In genomic region chr1:36129126-36129525, GRCm38 (mm10) we compare ENCODE assay signal across 11 mouse cellular contexts.
A peak's percentile ranks its signal among the peaks of the same experiment; 100 is the strongest.
DNase-seq lines count a peak whose midpoint lies in the region; ATAC-seq and TF ChIP-seq lines count a peak whose summit lies in the region.
"Had no signal": no experiment of that assay in that cellular context is flagged by ENCODE, and none has a peak within 500 bp of the region (broad histone marks: within the 10 kb centered on the region; RNA-seq: fewer than 3 reads in every experiment).

No protein-coding gene starts in this region.

- TF ChIP-seq CTCF in C2C12 (IDR thresholded peaks at IDR 0.05; ENCODE audit: control insufficient read depth, insufficient read depth, insufficient read length): no peak
- no peak for TF ChIP-seq CTCF in intestine, postnatal 0 days (IDR thresholded peaks at IDR 0.05; ENCODE audit: low read depth)
- no peak for TF ChIP-seq CTCF in lung, postnatal 0 days (IDR thresholded peaks at IDR 0.05)

- no peak overlapping the region for H3K4me3 ChIP-seq in C2C12 (ENCODE audit: insufficient read depth, poor library complexity, severe bottlenecking)
- no peak overlapping the region for H3K4me3 ChIP-seq in intestine, postnatal 0 days (ENCODE audit: low read depth, low read length)
- H3K4me3 ChIP-seq in lung, postnatal 0 days (ENCODE audit: low read depth, low read length): no peak overlapping the region
- H3K4me3 ChIP-seq in forebrain, embryonic 12.5 days (replicated peaks): no peak overlapping the region
- H3K4me3 ChIP-seq in midbrain, embryonic 11.5 days (ENCODE audit: low read depth, low read length): no peak overlapping the region
- H3K4me3 ChIP-seq: embryonic facial prominence, embryonic 12.5 days; heart, adult 2 months; neural tube, embryonic 15.5 days had no signal

- H3K4me1 ChIP-seq in intestine, postnatal 0 days (replicated peaks; ENCODE audit: control insufficient read depth, insufficient read depth, low read length): 0 out of 2 replicates have a peak, but pooled peaks cover 3% of the 10 kb centered on the region
- H3K4me1 ChIP-seq in lung, postnatal 0 days (ENCODE audit: insufficient read depth, low read depth, low read length): no peaks in the 10 kb centered on the region
- H3K4me1 ChIP-seq in forebrain, embryonic 12.5 days: no peaks in the 10 kb centered on the region
- H3K4me1 ChIP-seq in midbrain, embryonic 11.5 days (ENCODE audit: control insufficient read depth, insufficient read depth, low read length): no peaks in the 10 kb centered on the region
- H3K4me1 ChIP-seq: embryonic facial prominence, embryonic 12.5 days had no signal

- no peaks in the 10 kb centered on the region for H3K27me3 ChIP-seq in C2C12 (ENCODE audit: control insufficient read depth, insufficient read depth, insufficient read length)
- H3K27me3 ChIP-seq in intestine, postnatal 0 days (replicated peaks; ENCODE audit: control insufficient read depth, insufficient read depth, low read length): no peaks in the 10 kb centered on the region
- no peaks in the 10 kb centered on the region for H3K27me3 ChIP-seq in lung, postnatal 0 days (replicated peaks; ENCODE audit: insufficient read depth, low read length)
- no peaks in the 10 kb centered on the region for H3K27me3 ChIP-seq in forebrain, embryonic 12.5 days
- no peaks in the 10 kb centered on the region for H3K27me3 ChIP-seq in midbrain, embryonic 11.5 days (ENCODE audit: control insufficient read depth, insufficient read depth, low read length)
- H3K27me3 ChIP-seq: embryonic facial prominence, embryonic 12.5 days; neural tube, embryonic 15.5 days had no signal

- peak; percentile 40; the same call in 1 of the 2 replicates for ATAC-seq in intestine, postnatal 0 days
- peak; percentile 85 for ATAC-seq in lung, postnatal 0 days
- ATAC-seq in forebrain, embryonic 12.5 days (ENCODE audit: low FRiP score): no peak
- ATAC-seq in midbrain, embryonic 11.5 days (ENCODE audit: low FRiP score): no peak
- no peak for ATAC-seq in erythroblast, adult 5-6 weeks (replicated peaks; ENCODE audit: low FRiP score, poor library complexity, severe bottlenecking)

- H3K9me3 ChIP-seq in intestine, postnatal 0 days (ENCODE audit: control insufficient read depth): 0 out of 2 replicates have a peak, but pooled peaks cover 2% of the 10 kb centered on the region
- H3K9me3 ChIP-seq in lung, postnatal 0 days (ENCODE audit: low read length): no peaks in the 10 kb centered on the region
- no peaks in the 10 kb centered on the region for H3K9me3 ChIP-seq in forebrain, embryonic 12.5 days
- no peaks in the 10 kb centered on the region for H3K9me3 ChIP-seq in midbrain, embryonic 11.5 days (ENCODE audit: control insufficient read depth, low read length)
- H3K9me3 ChIP-seq: embryonic facial prominence, embryonic 12.5 days; neural tube, embryonic 15.5 days had no signal

- TF ChIP-seq EP300 in lung, postnatal 0 days (IDR thresholded peaks at IDR 0.05): 0 out of 2 replicates have a peak, but pooled peaks have one; percentile 33

- WGBS in intestine, postnatal 0 days: 39% methylated on average over 4 of the region's 4 CpGs
- WGBS in lung, postnatal 0 days: 28% methylated on average over 4 of the region's 4 CpGs
- 72% methylated on average over 4 of the region's 4 CpGs for WGBS in forebrain, embryonic 12.5 days
- WGBS in midbrain, embryonic 11.5 days: 83% methylated on average over 4 of the region's 4 CpGs

- no peak overlapping the region for H3ac ChIP-seq in C2C12 (ENCODE audit: control insufficient read depth, insufficient read length, low read depth)

- no peak overlapping the region for H3K9ac ChIP-seq in intestine, postnatal 0 days (ENCODE audit: low read depth, low read length)
- H3K9ac ChIP-seq in lung, postnatal 0 days (replicated peaks; ENCODE audit: low read depth): no peak overlapping the region
- no peak overlapping the region for H3K9ac ChIP-seq in forebrain, embryonic 12.5 days
- no peak overlapping the region for H3K9ac ChIP-seq in midbrain, embryonic 11.5 days (ENCODE audit: low read length)
- H3K9ac ChIP-seq: embryonic facial prominence, embryonic 12.5 days; neural tube, embryonic 15.5 days had no signal

- H3K4me2 ChIP-seq in intestine, postnatal 0 days (replicated peaks; ENCODE audit: low read depth): no peak overlapping the region
- no peak overlapping the region for H3K4me2 ChIP-seq in lung, postnatal 0 days (replicated peaks; ENCODE audit: low read depth, low read length)
- H3K4me2 ChIP-seq in forebrain, embryonic 12.5 days: no peak overlapping the region
- H3K4me2 ChIP-seq in midbrain, embryonic 11.5 days: no peak overlapping the region
- H3K4me2 ChIP-seq: embryonic facial prominence, embryonic 12.5 days; neural tube, embryonic 15.5 days had no signal

- H3K27ac ChIP-seq in intestine, postnatal 0 days (ENCODE audit: low read depth, low read length): no peak overlapping the region; the same call in 1 of the 2 replicates
- H3K27ac ChIP-seq in lung, postnatal 0 days (ENCODE audit: low read length): no peak overlapping the region
- H3K27ac ChIP-seq in forebrain, embryonic 12.5 days: no peak overlapping the region
- H3K27ac ChIP-seq in midbrain, embryonic 11.5 days (ENCODE audit: low read depth, low read length): no peak overlapping the region
- H3K27ac ChIP-seq: embryonic facial prominence, embryonic 12.5 days; heart, adult 2 months; neural tube, embryonic 15.5 days had no signal

- no peaks in the 10 kb centered on the region for H3K79me3 ChIP-seq in C2C12 (ENCODE audit: low read depth)

- peak; percentile 54 for DNase-seq in 3134 (ENCODE audit: extremely low read depth, insufficient read length, low spot score)
- peak; percentile 80 for DNase-seq in lung, postnatal 0 days (ENCODE audit: low spot score)
- DNase-seq in right cerebral cortex, postnatal 14 days: no peak
- no peak for DNase-seq in midbrain, embryonic 11.5 days (ENCODE audit: low spot score, missing footprints)

- no peaks in the 10 kb centered on the region for H3K36me3 ChIP-seq in C2C12 (ENCODE audit: control insufficient read depth, insufficient read depth)
- no peaks in the 10 kb centered on the region for H3K36me3 ChIP-seq in intestine, postnatal 0 days (ENCODE audit: control insufficient read depth, insufficient read depth)
- no peaks in the 10 kb centered on the region for H3K36me3 ChIP-seq in lung, postnatal 0 days (ENCODE audit: insufficient read depth, low read length)
- no peaks in the 10 kb centered on the region for H3K36me3 ChIP-seq in forebrain, embryonic 12.5 days (replicated peaks)
- no peaks in the 10 kb centered on the region for H3K36me3 ChIP-seq in midbrain, embryonic 11.5 days (ENCODE audit: control insufficient read depth, insufficient read depth, low read length)
- H3K36me3 ChIP-seq: embryonic facial prominence, embryonic 12.5 days; neural tube, embryonic 15.5 days had no signal

- H3K79me2 ChIP-seq in C2C12 (ENCODE audit: control insufficient read depth, insufficient read depth): no peaks in the 10 kb centered on the region

TF ChIP-seq in C2C12, 6 proteins besides CTCF, POLR2A, EP300 and RAD21:
- peak; percentile 57 for TF ChIP-seq MYOD1 (IDR thresholded peaks at IDR 0.05; ENCODE audit: control insufficient read depth, insufficient read length, low read depth)
- TF ChIP-seq FOSL1 (IDR thresholded peaks at IDR 0.05; ENCODE audit: insufficient read depth, low read length, poor library complexity, severe bottlenecking): no peak
TF ChIP-seq in C2C12: peak in this region for 1.

Comparison
In these comparisons a context has a peak if more than half of its experiments do, and no peak if none do; other contexts are left out.
1. DNase-seq: peak in 3134 (single experiment) and lung, postnatal 0 days (single experiment); none in right cerebral cortex, postnatal 14 days (single experiment) and midbrain, embryonic 11.5 days (single experiment).
2. ATAC-seq: peak in intestine, postnatal 0 days (single experiment) and lung, postnatal 0 days (single experiment); none in forebrain, embryonic 12.5 days (single experiment), midbrain, embryonic 11.5 days (single experiment) and erythroblast, adult 5-6 weeks (single experiment).